Mouse (Mus musculus) embryonic stem cell, embryonic (primary cell): ENCODE measurements at regions not wholly inside any gene's neighbourhood (a gene's known extent, or its start where the extent isn't known, plus 50 kb on each side); places are given as distances from the start of the nearest gene placed in this dataset.

ENCODE experiments used
- CTCF ChIA-PET, 4 experiments: fragments of 300-600 bp in 2 of 4; fragments of 350-600 bp in 2 of 4; sonication (Branson Sonifier 250); formaldehyde crosslinking; loops; one replicate each; lab custom pipeline; 2022; ENCODE audit warnings: inconsistent platforms in 2 of 4; lab: Charles Lee
- POLR2A ChIA-PET, 4 experiments: fragments of 300-600 bp in 2 of 4; fragments of 350-600 bp in 2 of 4; sonication (Branson Sonifier 250); formaldehyde crosslinking; loops; one replicate each; lab custom pipeline; 2022; ENCODE audit warnings: antibody characterized with exemption in 4 of 4, inconsistent platforms in 1 of 4; lab: Charles Lee

- CTCF ChIA-PET, result no interaction called here
- POLR2A ChIA-PET, result interaction anchor here in 1 of 4 experiments (1.0 kb wide), 1 partner anchor 141 kb away, joined by 3 read pairs; no protein-coding TSS in a partner anchor
Observed at GRCm38 (mm10) chr12:61470092-61470491, 52.9 kb upstream of the Lrfn5 start.
